In genomic region chr5:28128851-28129250, GRCm38 (mm10) we compare ENCODE assay signal across 20 mouse cellular contexts. TPM values are rescaled to one million over a fixed set of nuclear protein-coding genes. Genes with fewer than 3 reads are reported as not detected.
"Had no signal": no experiment of that assay in that cellular context is flagged by ENCODE, and none has a peak within 500 bp of the region (broad histone marks: within the 10 kb centered on the region; RNA-seq: fewer than 3 reads in every experiment).

No protein-coding gene starts in this region.

- H3K9ac ChIP-seq: lung, embryonic 15.5 days; midbrain, embryonic 13.5 days; midbrain, embryonic 15.5 days; neural tube, embryonic 12.5 days; stomach, embryonic 15.5 days had no signal

- ATAC-seq: lung, postnatal 0 days; midbrain, embryonic 13.5 days; midbrain, embryonic 15.5 days had no signal

- DNase-seq: lung, adult 2 months; lung, postnatal 14 days; lung, postnatal 36 days; right cerebral cortex, postnatal 14 days; thymus, adult 2 months; thymus, postnatal 25 days; thymus, postnatal 4 days had no signal

- H3K4me1 ChIP-seq: lung, embryonic 15.5 days; stomach, embryonic 15.5 days had no signal

- H3K36me3 ChIP-seq: lung, embryonic 15.5 days; midbrain, embryonic 13.5 days; midbrain, embryonic 15.5 days; neural tube, embryonic 12.5 days; stomach, embryonic 15.5 days had no signal

- H3K4me3 ChIP-seq: lung, embryonic 15.5 days; megakaryocyte, embryonic 14.5 days; midbrain, embryonic 13.5 days; midbrain, embryonic 15.5 days; neural tube, embryonic 12.5 days; stomach, embryonic 15.5 days had no signal

- H3K4me2 ChIP-seq: lung, embryonic 15.5 days; midbrain, embryonic 11.5 days; midbrain, embryonic 15.5 days; neural tube, embryonic 12.5 days; stomach, embryonic 15.5 days had no signal

- H3K9me3 ChIP-seq: lung, embryonic 15.5 days; megakaryocyte, embryonic 14.5 days; midbrain, embryonic 13.5 days; midbrain, embryonic 15.5 days; neural tube, embryonic 12.5 days; stomach, embryonic 15.5 days had no signal

- H3K27ac ChIP-seq: lung, embryonic 15.5 days; macrophage; midbrain, embryonic 13.5 days; midbrain, embryonic 15.5 days; neural tube, embryonic 12.5 days; stomach, embryonic 15.5 days; stomach, postnatal 0 days had no signal

RNA-seq across cellular contexts. Expression of gene En2, which starts 36.6 kb away (rescaled TPM):
- polyA plus RNA-seq: lung, adult 2 months; lung, embryonic 15.5 days; lung, postnatal 0 days; macrophage; neural tube, embryonic 14.5 days; spleen, adult 2 months; stomach, embryonic 15.5 days; stomach, postnatal 0 days; urinary bladder, adult 2 months had no signal
